Mouse (Mus musculus) T-cell, adult 2 months (primary cell): ENCODE results near the gene Cplx3.

Experiments
- DNase-seq: peaks from one replicate; pipeline ENCODE4 v3.0.0; 2022; ENCODE audit warnings: low spot score

Gene Cplx3

DNA sequence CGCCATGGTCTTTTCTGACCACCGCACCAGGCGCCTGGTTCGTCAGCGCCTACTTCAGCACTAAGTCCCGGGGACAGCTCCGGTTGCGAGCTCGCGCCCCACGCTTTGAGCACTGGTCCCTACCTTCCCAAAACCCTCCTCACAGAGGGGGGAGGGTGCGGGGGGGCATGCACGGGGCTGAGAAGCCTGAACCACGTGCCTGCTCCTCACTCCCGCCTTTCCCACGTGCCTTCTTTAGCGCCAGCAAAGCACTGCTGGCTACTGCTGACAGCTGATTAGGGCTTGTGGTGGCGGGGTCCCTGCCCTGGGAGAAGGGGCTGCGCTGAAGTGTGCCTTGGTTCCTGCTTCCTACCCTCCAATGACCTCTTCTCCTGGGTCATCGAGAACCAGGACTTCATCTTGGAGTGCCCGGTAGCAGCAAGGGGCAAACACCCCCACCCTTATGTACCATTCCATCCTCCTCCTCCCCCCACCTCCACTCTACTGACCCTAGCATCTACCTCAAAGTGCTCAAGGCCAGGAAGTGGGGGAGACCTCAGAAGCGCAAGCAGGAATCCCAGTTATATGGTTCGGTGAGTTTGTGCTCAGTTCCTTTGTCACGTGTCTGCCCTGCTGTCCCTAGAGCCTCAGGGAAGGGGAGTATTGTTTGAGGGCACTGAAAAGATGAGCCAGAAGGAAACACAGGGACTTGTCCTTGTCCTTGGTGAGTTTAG is at the start of gene Cplx3:
Gene Cplx3 (minus strand): TSS at position 143 of the 713 bp plus-strand sequence.
- peak; percentile 14 for DNase-seq

DNA sequence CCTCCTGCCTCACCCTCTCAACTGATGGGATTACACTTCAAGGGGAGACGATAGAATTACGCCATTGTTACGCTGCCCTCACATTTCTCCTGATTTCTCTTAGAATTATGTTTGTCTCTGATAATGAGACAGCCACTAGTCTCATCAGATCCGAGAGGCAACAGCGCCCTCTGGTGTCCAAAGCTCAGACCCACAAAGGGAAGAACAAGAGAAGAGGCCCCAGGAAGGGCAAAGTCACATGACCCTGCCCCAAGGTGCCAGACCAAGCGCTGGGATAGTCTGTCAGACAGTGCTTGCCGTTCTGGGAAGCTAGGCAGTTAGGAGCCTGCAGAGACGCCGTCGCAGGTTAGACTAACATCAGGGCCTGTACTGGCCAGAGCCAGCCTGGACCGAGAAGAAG is 49.7 kb upstream of the Cplx3 start:
- DNase-seq, result peak; percentile 92

DNA sequence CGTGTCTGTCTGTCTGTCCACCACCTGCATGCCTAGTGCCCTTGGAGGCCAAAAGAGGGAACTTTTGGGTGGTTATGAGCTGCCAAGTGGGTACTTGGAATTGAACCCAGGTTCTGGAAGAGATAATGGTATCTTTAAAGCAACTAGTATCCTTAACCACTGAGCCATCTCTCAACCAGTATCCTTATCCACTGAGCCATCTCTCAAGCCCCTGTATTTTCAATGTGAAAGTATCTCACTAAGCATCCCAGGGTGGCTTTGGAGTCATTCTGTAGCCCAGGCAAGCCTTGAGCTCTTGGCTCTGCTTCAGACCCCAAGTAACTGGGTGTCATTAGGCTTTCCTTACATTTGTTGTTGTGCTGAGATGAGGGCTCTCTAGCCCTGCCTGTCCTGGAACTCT is 48.9 kb upstream of the Cplx3 start:
- no peak for DNase-seq

DNA sequence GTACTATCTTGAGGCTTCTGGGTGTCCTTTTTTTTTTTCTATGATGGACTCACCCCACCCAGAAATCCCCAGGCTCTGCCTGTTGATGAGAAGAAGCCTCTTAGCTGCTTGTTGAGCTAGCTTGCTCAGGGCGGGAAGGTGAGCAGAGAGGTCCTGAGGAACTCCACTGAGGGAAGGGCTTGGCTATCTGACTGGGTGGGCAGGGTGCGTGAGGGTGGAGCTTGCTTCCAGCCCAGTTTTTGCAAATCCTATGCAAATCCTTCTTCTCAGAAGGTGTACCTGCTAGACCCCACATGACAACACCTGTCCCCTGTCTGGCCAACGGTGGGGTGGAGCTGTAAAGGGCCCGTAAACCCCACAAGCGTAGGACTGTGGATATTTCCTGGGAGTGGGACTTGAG is 47.2 kb upstream of the Cplx3 start, which contains the start of gene Csk:
Gene Csk (minus strand): TSS at position 349 of the 400 bp plus-strand sequence.
- no peak for DNase-seq

DNA sequence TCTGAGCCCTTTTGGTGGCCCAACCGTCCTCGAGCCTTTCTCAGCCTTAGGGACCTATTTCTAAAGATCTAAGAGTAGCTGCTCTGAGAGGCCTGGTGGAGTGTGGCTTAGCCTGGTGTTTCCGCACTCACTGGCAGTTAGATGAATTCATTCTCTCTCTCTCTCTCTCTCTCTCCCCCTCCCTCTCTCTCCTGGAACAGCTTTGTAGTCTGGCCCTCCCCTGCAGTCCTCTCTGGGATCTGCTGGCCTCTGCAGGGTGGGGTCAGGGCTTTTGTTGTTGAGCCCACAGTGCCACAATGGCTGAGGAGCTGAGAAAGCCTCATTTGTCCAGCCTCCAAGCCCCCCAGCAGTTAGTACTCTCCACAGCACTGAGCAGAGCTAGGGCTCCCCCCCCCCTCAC is 46.8 kb upstream of the Cplx3 start:
- no peak for DNase-seq

DNA sequence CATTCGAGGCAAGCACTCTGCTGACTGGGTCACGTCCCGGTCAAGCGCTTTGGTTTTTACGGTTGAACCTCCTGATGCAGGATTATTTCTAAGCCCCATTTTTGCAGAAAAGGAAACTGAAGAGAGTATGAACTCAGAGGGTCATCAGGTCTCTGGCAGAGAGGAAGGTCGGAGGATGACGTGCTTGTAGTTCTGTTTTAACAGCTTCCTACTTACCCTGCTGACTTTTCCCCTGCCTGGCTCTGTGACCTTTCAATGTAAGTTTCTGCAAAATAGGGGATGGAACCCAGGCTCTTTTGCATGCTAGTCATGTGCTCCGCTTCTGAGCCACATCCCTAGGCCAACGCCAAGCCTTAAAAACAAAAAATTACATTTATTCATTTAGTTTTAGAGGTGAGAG is 46.3 kb upstream of the Cplx3 start:
- DNase-seq, result no peak

DNA sequence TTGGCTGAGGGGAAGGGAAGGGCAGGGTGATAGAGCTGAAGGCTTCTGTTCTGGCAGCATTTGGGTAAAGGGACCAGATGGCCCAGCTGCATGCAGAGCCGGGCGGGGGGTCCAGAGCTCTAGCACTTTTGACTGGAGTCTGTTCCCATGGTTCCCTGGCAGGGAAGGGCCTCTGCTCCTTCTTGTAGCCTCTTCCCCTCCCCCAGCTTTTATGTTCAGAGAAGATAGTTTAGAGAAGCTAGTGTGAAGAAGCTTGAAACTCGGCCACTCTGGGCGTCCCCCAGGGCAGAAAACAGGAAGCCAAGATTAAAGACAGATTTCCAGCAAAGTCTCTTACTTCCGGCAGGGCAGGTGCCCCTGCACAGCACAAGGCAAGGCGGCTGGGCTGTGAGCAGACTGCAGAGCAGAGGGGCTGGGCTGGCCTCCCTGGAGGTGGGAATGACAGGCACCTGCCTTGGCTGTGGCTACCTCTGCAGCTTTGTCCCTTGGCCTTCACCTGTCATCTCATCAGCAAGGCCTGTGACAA is 44.8 kb upstream of the Cplx3 start:
- DNase-seq, result peak; percentile 72

DNA sequence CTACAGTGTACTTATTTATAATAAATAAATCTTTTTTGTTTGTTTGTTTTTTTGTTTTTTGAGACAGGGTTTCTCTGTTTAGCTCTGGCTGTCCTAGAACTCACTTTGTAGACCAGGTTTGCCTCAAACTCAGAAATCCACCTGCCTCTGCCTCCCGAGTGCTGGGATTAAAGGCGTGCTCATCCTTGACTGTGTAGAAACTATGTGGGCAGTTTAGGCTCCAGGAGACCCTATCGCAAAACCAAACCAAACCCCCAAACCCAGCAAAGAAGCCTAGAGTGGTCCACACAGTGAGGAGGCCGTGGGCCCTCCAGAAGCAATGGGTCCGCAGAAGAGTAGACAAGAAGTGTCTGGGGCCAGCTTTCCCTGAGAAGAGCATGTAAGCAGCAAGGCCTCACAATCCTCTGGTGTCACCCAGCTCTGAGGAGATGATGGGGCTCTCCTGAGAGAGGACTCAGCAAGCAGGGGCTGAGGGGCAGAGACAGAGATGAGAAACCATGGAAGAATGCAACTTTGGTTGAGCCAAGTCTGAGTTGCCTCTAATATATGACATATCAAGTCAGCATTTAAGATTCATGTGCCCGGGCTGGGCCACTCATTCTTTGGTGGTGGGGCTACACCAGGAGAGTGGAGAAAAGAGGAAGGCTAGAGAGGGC is 44.2 kb upstream of the Cplx3 start:
- no peak for DNase-seq

DNA sequence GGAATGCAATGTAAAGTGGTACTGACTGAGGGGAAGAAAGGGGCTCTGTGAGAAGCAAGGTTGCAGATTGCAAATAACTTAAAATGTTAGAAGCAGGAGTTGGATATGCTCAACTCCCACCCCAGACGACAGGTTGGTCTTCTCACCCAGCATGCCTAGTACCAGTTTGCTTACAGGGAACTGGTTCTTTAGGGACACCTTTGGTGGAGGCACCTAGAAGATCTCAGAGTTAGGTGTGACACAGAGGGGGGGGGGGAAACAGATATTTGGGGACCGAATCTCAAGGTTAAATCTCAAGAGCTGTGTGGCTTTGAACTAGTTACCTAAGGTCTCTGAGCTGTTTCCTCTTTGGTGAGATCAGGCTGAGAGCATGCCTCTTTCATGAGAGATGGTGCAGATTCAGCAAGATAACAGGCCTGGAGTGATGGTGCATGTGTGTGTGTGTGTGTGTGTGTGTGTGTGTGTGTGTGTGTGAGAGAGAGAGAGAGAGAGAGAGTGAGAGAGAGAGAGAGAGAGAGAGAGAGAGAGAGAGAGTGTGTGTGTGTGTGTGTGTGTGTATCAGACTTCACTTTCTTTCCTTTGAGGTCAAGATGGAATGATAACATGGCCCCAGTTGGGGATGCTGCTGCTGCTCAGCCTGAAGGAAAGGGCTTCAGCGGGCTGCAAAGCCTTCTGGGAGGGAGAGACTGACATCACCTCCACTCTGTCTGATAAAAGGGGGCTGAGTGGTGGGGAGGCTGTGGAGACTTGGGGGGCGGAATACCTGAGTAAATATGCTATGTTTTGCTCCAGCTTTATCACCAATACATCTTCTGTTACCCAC is 41.4 kb upstream of the Cplx3 start:
- peak; percentile 75 for DNase-seq

DNA sequence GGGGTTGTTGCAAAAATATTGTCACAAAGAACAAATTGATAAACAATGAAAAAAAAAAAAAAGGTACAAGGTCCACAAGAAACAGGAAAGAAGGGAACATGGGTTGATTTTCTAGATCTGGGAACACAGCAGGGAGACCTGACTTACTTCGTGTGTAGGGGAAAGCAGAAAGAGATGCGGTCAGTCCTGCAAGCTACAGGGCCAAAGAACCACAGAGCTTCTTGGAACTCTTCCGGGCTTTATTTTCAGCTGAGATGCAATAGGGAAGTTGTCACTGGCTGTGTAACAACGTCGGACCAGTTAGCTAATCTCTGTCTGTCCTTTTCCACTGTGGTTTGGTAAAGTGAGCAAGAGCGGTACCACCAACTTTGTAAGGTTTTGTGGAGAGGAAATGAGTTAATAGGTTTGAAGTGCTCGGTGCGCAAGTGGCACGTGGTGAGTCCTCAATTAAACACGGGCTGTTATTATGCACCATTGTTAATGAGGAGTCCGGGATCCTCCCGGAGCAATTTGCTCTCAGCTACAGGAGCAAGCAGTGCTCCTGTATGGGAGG is 40.5 kb upstream of the Cplx3 start:
- DNase-seq, result peak; percentile 56

DNA sequence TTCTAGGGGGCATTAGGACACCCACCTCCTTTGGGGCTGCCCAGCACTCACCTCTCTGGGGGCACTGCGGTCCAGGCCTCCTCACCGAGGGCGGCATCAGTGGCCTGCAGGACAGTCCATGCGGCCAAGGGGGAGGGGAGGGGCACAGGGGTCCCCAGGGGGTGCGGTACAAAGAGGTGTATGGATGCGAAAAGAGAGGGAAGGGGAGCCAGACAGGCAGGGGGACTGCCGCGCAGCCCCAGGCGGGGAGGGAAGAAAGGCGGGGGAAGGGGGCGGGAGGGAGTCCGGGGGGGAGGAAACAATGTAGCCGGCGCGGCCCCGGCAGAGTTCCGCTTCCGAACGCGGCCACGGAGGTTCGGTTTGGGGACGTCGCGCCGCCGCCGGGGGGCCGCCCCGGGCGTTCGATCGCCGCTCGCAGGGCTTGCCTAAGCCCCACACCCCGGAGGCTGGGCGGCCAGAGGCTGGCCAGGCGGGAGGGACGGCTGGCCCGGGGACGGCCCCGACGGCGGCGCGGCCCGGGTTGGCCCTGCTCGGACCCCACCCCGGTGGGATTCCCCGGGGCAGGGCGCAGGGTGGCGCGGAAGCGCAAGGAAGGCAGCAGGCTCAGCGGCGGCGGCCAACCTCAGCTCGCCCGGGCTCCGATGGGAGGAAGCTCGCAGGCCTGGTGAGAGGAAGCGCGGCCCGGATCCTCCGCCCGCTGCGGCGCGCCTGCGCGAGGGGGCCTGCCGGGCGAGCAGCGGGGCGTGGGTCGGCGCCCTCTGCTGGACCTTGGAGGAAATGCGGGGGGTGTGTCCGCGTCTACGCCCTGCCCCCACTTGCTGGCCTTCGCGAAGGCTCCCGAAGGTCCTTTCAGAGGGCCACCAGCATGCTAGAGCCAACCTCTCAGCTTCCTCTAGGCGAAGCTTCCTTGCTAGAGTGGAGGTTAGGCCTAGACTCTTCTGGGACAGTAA is 39.1 kb upstream of the Cplx3 start:
- DNase-seq, result peak; percentile 92

DNA sequence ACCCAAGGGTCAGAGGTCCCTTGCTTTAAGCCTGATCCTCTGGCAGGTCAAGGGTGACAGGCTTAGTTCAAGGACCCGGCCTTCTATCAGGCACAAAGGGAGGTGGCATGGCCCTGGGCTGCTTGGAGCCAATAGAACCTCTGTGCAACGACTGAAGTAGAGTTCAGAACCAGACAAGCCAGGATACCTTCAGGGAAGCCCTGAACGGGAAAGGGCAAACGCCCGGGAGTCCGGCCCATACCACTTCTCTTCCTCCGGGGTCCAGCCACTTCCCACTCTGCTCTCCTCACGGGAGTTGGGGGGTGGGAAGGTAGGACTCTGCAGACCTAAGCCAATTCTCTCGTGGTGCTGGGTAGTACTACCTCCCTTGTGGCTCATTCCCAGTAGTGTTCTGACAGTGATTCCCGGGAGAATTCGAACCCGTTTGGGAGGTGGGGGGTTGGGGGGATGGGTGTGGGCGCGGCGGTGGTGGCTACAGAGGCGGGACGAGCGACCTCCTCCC is 38.4 kb upstream of the Cplx3 start:
- no peak for DNase-seq

DNA sequence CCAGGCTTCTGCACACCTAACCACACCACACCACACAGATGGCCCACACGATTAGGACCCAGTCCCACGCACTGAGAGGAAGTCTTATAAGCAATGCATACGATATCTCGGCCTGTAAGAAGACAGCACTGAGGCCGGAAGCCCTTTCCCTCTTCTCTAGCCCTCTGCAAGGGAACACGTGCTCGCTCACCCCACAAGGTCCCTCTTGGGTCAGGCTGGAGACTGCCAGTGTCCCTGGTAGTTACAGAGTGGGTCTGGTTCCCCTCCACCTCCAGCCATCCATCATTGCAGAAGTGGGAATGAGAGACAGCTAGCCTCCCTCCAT is 37.7 kb upstream of the Cplx3 start:
- DNase-seq, result peak; percentile 34

DNA sequence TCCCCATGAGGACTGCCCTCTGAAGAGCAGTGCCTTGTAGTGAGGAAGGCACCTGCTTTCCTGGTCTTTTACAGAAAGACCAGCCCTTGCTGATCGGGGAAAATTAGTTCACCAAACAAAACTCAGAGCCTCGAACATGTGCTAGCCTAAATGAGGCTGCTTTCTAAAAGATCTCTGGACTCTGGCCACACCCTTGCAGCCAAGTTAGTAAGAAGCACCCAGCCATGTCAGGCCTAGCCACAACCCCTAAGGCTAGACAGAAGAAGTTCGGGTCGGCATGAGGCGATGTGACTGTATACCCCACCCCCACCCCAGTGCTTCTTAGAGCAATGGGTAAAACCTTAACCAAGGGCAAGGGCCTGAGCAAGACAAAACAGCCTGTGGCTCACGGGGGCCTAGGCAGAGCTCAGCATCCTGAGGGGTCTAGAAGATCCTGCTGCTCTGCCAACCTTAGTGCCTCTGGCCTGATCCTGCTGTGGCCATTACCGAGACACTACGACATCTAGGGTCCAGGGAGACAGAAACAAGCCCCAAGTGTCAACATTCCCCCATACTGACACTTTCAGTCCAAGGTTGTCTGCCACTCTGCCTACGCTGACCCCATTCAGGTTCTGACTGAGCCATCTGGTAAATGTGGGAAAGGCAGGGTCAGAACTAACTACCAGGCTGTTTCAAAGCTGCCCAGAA is 37.2 kb upstream of the Cplx3 start:
- no peak for DNase-seq

DNA sequence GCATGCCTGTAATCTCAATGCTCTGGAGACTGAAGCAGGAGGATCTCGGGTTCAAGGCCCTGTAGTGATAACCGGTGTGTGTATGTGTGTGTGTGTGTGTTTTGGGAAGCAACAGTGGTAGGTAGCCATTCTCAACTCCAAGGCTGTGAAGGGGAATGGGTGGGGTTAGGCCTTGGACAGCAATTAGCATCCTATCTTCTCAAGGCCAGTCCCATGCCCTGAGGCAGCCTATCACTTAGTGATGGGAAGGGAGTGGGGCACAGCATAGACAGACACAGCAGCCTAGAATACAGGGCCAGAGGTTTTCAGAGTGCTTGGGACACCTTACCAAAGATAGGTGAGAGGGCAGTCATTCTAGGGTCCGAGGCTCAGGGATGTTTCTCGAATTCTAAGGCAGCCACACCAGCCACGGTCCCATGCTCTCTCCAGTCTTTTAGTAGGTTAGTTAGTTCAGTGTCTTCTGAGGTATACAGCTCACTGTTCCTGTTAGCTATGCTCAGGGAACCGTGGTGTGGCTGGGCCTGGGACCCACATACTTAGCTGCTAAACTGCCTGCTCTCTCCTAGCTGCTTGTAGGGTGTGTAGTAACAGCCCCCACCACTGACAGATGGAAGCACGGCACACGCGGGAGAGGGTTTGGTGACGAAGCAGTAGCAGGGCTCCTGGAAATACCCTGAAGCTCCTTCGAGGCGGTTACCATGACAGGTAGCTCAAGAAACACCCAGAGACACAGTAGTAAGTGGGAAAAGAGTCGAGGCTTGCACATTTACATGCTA is 35.9 kb upstream of the Cplx3 start:
- DNase-seq, result peak; percentile 56

DNA sequence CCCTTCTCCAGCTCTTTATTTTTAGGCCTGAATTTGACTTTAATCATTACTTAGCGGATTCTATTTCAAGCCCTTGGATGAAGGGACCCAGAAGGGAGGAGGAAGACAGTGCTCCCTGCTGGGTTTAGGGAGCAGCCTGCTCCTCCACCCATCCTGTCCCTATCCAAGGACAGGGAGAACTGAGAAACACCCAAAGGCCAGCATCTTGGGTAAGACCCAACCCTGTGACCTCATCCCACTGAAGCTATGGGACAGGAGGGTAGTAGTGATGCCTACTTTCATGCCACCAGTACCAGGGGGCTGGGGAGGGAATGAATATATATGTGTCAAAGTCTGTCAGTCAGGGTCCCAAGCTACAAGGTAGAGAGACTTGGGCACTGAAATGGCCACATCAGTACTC is 34.9 kb upstream of the Cplx3 start:
- no peak for DNase-seq

DNA sequence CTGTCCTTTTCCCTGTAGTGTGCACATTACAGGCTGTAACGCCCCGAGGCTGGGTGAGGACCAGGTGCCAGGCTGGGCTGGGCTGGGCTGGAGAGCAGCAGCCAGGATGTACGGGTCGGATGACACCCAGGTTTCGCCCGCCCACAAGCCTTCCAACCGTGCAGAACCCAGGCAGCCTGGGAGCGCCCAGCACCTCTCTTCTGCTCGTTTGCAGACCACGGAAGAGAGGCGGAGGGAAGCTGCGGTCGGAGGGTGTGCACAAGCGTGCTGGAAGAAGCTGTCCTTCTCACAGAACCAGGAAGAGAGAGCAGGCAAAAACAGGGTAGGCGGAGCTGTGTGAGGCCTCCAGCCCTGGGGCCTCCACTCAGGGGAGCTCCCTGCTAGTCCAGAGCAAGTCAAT is 34.3 kb upstream of the Cplx3 start:
- peak; percentile 94 for DNase-seq

DNA sequence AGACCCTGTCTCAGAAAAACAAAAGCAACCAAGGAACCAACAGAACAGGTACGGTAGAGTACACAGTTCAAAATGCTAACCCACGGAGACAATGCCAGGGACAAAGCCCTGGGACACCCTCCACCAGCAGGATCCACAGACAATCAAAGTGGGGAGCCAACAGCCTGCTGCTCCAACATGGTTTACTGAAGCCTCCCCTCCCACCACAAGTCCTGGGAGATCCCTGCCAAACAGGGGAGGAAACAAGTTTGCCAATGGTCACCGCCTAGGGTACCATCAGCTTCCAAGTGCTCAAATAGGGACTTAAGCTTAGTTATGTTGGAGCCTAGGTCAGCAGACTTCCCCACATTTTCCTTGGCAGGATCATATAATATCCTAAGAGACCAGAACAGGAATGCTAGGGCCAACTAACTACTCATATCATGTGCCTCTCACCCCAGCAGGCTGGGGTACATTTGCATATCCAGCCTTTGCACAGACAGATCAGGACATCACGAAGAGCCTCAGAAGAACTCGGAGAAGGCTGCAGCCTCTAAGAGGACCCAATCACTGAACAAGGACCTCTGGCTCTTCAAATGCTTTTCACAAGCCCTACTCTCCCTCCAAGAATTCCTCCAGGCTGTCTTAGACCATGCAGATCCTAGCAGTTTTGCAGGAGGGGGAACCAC is 33.7 kb upstream of the Cplx3 start:
- DNase-seq, result no peak
